Mouse (Mus musculus) ES-Bruce4 (cell line): ENCODE results near the gene Cep170b.

Experiments
- CTCF ChIP-seq: IDR thresholded peaks from one replicate; pipeline ENCODE4 v1.8.1; 2011; ENCODE audit warnings: low read depth, low read length
- EP300 ChIP-seq: IDR thresholded peaks from 2 replicates; pipeline ENCODE4 v1.6.1; 2011; ENCODE audit warnings: low read depth, low read length; ENCODE audit not compliant: insufficient read depth

GRCm38 (mm10) chr12:112767036-112767890 is 47.0 kb downstream of the Cep170b start:
- no peak for TF ChIP-seq CTCF
- no peak for TF ChIP-seq EP300
